Mouse (Mus musculus): Measurements from ENCODE around the gene Alox5ap. TPM values are rescaled to one million over a fixed set of nuclear protein-coding genes. Genes with fewer than 3 reads are reported as not detected.
A peak's percentile ranks its signal among the peaks of the same experiment; 100 is the strongest.

Gene Alox5ap
- polyA plus RNA-seq (2017; shearing (Covaris generic)) = 1 to 10 TPM; 2.1 to 2.5 TPM

DNA sequence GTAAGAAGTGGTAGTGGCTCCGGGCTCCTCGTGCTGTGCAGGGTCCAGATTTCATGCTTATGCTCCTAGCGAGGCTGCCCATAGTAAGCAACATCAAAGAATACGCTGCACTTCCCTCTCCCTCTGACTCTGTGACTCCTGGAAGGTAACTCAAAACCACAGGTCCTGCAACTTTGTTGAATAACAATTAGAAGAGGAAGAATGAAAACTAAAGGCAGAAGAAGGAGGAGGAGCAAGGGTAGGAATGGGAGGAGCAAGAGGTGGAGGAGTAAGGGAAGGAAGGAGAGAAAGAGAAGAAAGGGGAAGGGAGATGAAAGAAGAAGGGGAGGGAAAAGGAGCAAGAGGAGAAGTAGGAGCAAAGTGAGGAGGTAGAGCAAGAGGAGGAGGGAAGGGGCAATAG, at the start of gene Alox5ap:
Gene Alox5ap (plus strand): TSS at position 363 of the 400 bp plus-strand sequence.
- ATAC-seq = no peak

DNA sequence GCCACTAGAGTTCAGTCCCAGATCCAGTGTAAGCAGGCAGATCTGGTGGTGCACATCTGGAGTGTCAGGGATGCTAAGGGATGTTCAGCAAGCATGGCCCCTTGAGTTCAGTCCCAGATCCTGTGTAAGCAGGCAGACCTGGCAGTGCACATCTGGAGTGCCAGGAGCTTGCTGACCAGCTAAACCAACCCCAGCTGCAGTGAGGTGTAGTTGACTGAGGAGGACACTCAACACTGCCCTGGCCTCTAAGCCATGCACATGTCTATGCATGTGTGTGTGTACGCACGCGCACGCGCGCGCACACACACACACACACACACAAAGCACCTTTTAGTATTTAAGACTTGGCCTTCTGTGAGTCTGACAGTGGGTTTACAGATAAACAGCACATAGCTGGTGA, 49.0 kb upstream of the Alox5ap start:
- no peak for ATAC-seq

DNA sequence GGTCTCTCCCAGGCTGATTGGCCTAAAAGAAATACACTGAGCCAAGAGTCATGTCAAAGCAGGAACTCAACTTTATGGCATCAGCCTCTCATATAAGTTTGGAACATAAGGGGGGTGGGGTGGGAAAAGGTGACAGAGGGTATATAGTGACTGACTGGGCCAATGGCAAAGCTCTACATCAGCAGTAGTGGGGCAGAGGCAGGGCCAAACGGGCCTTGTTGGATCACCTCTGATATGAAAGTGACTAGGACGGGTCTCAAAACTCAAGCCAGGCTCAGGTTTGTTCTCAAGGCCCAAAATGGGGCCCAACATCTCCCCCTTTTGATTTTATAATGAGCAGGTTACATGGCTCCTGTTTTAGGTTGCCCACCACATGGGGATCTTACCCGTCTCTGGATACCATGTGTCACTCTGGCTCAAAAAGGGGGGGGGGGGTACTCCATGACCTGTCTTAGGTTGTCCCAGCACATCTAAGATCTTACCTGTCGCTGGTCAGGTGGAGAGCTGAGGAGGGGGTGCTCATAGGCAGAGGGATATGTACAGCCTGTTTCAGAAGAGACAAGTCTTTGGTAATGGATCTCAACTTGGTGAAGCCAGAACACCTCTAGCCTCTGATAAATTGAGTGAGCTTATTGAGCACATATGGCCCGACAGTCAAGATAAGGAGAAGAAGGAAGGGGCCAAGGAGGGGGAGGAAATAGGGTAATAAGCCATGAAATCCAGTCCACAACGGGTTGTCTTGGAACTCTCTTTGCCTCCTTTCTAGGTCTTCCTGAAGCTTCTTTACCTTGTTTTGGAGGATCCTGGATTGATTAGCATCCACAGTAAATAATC, 46.8 kb upstream of the Alox5ap start:
- no peak for ATAC-seq

DNA sequence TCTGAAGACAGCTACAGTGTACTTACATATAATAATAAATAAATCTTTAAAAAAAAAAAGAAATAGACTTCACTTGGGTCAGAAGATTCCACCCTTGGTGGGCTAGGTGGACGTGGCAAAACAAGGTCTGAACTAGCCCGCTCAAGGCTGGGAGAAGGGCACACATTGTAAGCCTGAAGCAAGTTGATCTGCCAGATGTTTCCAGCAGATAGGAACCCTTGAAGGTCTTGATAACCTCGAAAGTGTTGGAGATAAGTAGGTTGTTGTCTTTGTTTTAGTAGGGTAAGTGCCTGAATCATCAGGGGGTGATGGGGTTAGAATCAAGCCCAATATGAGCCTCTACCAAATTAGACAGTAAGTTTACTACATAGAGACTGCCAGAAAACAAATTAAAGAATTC, 45.1 kb upstream of the Alox5ap start:
- no peak for ATAC-seq

DNA sequence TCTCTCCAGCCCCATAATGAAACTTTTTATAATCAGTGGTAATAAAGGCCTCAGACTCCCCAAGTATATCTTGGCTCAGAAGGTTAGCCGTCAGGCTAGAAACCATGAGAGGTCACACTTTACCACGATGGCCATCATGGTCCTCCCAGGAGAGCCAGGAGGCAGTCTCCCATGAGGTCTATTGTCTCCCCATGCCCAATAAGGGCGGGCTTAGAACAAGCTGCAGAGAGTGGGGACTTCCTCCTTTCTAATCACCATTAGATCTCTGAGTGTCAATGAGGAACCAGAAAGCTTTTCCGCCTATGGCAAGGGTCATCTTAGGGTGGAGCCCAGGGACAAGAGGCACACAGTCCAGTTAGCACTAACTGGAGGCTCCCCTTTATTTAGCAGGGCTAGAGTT, 43.2 kb upstream of the Alox5ap start:
- ATAC-seq = no peak

DNA sequence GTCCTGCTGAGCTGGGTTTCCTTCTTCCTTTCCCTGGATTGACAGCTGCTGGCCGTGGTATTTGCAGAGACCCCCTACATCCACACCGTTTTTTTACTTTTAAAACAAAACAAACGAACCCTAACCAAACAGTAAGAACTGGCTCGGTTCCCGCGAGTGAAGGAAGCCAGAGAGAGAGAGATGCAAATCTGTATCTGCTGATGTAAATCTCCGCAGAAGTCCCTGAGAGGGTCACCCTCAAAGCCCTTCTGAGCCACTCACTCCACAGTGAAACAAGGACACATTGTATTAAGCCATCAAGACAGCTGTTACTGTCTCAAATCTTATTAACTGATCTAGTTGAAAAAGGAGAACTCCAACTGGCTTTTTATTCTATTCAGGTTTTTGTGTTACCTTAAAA, 39.9 kb upstream of the Alox5ap start:
- no peak for ATAC-seq

DNA sequence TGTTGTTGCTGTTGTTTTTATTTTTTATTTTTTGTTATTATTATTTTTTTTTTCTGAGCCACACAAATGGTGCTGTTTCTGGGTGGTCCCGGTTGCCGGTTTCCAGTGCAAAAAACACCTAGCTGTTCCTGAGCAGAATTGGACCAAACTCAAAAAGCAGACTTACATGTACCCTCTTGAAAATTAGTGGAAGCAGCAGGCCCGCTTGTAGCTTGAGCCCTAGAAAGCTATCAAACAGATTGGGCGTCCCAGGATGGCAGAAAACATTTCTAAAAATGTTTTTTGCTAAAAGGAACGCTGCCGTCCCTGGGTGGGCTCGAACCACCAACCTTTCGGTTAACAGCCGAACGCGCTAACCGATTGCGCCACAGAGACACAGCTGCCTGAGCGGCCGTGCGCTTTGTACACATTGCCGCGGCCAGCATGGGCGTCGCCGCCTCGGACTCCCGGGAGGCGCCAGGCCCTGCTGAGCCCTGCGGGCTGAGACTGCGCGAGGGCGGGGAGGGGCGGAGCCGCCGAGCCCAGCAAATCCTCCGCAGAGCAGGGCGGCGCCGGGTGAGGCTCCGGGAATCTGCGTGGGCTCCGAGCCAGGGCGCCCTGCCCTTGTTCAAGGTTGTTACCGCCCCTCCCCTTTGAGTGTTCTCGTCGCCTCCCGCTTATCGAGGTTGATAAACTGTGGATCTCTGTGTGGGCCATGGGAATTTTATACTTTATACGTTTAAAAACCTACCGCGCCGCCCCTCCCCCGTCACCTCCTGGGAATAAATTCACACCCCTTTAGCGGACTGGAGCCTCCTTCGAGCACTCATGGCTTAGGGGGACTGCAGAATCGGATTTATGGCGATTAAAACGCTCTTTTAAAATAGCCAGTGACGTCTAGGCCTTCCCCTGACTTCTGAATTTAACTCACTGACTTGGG, 35.6 kb upstream of the Alox5ap start:
- ATAC-seq = peak; percentile 98

DNA sequence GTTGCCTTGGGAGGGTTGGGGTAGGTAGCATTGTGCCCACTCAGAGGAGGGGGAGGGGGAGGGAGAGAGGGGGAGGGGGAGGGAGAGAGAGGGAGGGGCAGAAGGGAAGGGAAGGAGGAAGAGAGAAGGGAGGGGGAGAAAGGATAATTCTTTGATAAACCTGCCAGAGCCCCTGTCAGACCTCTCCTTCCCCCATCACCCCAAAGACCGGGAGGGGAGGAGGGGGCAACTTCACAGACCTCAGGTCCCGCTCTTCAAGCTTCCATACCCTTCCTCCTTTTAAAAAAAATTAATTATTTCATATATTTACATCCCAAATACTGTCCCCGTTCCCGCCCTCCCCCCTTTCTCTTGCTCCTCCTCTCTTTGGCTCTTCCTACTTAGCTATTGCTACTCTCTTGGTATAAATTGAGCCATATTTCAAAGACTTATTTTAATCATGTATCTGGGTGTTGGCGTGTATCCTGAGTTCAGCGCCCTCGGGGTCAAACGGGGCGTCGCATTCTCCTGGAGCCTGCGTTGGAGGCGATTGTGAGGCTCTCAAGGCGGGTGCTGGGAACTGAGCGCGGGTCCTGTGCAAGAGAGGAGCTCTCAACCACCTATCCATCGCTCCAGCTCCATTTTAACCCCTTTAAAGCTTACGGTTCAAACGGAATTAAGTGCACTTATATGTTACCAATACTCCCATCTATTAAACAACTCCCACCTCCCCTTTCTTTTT, 34.8 kb upstream of the Alox5ap start:
- ATAC-seq = no peak

DNA sequence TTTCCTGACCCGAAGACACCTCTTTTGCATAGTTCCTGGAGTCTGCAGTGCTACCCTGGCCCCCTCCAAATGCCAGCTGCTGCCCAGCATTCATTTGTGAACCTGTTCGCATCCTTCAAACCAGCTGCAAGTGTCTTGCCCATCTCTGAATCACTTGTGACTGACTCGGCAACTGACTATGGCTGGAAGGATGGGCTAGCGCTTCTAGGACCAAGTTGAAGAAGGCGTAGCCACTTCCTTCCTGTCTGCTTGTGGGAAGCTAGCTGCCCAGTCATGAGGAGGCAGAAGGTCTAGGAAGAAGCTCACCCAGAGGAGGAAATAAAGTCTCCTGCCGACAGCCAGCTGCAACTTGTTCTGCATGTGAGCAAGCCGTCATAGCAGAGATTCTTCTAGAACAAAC, 29.6 kb upstream of the Alox5ap start:
- ATAC-seq = peak; percentile 82

DNA sequence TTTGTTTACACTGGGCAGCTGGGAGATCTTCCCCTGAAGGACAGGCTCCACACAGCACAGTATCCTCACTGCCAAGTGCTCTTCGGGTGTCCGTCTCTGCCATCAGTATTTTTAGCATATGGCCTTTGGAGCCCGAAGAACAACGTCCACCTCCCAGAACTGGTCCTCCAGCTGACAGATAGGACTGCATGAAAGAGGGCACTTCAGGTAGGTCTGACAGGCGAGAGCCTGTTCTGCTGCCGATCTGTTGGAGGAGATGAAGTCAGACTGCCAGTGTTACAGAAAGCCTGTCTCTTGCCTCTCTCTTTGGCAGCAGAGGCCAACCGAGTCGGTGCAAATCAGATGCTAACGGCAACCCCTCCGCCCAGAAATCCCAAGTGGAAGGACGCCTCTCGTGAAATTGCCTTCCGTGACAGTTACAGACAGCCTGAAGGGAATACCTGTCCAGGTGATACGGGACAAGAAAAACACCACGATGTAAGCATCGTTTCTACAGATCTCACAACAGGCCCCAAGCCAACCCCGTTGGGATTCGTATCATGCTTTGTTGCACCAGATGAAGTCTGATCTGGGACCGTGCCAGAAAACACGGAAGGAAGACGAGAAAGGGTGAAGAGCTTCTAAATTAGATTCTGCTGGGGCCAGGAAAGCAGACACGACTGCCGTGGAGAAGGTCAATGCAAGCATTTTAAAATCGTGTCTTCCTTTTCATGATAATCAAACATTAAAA, 27.2 kb upstream of the Alox5ap start:
- ATAC-seq = no peak

DNA sequence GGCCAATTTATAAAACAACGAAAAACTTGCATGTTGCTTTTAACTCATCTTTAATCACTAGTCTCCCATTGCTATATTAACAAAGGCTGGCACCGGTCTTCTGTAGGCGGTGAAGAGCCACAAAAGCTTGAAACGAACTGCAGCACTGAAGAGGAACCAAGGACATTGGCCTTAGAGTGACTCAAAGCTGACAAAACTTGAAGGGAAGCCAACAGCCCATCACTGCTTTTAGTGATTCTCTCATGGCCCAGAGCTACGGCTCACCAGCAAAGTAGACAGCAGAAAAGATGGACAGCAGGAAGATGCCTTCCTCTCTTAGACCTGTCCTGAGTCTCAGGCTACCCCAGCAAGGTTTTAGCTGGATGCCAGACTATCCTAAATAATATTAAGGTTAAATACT, 22.1 kb upstream of the Alox5ap start:
- no peak for ATAC-seq

DNA sequence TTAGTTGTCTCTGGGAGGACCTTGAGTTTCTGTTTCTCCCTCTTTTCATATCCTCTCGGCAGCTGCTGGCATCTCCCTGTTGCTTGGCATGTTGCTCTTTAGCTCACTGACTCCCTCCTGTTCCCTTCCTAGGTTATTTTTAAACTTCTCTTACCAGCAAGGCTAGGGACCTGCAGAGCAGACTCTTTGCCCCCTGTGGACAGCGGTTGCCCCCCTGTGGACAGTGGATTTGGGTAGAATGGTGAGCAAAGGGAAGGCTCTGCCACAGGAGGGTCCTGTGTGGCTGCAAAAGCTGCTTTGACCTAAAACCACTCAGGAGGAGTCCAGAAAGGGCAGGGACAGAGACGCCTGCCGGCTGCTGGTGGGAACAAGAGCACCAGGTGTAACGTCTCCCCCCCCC, 21.5 kb upstream of the Alox5ap start:
- no peak for ATAC-seq

DNA sequence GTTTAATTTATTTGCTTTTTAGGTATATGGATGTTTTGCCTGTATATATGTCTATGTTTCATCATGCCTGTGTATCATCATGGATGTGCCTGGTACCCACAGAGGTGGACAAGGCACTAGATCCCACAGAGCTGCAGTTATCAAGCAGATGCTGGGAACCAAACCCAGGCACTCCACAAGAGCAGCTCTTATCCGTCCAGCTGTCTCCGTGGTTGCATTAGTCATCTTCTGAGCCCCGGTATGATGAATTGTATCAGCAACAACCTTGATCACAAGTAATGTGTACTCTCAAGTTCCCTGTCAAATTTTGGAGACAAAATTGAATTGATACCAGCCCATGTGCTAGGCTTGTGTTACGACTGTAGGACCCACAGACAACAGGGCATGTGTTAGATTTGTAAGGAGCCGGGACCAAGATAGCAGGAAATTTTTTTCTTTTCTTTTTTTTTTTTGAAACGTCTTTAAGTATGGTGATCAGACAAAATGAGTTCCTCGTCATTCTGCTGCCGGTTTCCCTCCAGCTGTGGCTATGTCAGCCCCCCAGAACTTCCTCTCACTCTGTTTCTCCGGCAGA, 19.1 kb upstream of the Alox5ap start:
- peak; percentile 10 for ATAC-seq

DNA sequence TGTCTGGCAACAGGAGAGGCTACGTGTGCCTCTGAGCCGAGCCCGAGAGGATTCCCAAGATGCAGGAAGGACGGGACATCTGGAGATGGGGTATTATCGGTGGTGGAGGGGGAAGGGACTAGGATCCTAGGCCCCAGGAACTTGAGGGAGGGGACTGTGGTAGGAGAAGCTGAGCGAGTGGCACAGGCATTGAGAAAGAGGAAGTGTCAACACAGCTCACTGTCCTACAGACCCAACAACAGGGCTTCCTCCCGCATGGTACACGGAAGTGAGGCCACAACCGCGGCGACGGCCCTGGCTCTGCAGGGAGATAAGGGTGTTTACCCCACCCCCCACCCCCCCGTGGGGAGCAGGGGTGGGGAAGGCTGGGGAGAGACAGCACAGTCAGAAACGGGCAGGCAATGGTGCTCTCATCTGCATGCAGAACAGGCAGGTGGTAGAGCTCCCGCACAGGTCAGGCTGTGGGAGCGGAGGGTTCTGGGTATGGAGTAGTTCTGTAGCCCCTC, 18.5 kb upstream of the Alox5ap start:
- peak; percentile 98 for ATAC-seq

DNA sequence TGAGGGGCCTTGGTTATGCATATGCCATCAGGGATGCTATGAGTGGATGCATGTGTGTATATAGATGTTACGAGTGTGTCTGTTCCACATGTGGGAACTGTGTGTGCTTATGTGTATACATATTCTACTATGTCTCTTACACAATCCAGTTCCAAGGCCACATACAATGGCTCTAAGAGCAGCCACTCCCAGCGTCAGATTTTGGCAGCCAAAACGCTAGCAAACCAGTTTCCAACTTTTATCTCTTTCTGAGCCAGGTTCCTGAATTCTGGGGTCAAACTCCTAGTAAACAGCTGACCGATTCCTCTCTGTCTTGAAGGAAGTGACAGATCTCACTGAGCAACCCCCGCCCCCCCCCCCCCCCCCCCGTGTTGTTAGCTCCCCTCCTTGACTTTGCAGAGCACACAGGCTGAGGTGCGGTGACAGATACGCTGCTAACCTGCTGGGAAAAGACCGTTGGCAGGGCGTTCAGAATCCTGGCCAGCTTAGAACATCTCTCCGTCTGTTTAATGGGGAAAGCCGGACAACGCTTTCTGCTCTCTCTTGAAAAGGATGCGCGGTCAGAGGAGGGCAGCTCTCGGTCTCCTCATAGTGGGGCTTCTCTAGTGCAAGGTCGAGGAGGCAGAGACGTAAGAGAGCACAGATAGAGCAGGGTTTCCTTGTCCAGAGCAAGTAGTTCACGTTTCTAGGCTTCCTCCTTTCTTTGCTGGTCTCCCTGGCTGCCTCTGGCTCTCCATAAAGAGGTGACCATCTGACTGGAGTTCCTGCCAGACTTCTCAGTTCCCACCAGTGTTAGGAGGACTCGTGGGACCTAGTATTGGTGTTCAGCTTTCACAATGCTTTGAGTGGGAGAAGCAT, 17.3 kb upstream of the Alox5ap start:
- no peak for ATAC-seq

DNA sequence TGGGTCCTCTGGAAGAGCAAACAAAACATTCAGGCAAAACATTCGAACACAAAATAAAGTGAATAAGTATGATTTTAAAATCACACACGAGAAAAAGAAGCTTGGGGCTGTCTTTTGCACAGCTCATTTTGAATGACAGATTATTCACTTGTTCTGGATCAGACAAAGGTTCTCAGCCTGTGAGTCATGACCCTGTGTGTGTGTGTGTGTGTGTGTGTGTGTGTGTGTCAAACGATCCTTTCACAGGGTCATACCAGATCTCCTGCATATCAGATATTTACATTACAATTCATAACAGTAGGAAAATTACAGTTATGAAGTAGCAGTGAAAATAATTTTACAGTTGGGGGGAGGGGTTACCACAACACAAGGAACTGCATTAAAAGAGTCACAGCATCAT, 12.3 kb upstream of the Alox5ap start:
- ATAC-seq = no peak

DNA sequence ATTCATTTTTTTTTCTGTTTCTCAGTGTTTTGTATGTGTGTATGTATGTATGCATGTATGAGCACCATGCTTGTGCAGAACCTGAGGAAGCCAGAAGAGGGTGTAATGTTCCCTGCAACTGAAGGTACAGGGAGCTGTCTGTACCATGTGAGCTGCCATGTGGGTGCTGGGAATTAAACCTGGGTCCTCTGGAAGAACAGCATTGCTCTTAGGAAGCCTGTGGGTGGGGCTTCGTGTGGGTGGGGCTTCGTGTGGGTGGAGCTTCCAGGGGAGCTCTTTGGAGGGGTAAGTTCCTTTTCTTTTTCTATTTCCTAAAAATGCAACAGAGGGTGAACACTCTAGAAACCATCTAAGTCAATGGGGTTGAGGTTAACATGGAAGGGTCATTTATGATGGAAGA, 11.1 kb upstream of the Alox5ap start:
- no peak for ATAC-seq

DNA sequence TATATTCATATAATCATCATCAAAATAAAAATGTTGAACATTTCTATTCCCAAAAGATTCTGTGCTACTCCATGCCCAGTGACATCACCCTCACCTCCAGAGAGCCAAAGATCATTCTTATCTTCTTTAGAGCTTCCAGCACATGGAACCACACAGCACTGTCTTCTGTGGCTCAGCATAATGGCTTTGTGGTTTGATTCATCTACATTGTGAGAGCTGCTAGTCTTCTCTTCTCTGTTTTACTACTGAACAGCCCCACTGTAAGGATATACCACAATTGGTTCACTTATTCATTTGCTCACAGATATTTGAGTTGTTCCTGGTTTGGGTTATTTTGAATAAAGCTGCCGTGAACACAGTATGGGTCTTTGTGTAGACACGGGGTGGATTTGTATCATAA, 9.0 kb upstream of the Alox5ap start:
- ATAC-seq = no peak

DNA sequence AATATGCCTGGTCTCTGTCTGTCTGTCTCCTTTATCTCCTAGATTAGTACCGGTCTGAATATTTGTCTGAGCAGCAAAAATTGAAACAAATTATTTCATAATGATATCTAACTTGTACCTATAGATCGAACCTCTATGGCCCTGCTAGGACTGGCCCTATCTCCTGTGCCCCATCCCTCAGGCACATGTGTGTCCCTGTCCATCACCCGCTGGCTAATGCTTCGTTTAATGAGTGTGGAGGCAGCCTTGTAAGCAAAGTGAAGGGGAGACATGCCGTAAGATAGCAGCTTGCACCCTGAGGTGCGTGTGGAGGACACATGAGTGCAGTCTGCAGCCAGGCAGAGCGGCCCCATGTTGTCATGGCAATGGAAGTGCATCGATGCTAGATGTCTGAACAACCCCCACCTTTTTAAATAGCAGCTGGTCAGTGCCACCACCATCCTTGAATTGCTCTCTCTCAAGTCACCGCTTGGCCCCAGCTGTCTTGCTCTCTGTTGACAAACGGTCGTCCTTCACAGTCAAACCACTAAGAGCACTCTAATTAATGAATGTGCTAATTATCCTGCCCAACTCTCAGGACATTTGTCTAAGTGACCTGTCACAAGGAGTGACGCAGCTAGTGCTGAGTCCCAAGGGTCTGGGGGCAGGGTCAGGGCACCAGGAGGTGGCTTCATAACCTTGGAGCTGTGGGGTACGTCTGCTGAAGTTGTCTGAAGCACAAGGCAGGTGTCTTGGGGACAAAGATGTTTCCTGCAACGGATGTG, 6.9 kb upstream of the Alox5ap start:
- ATAC-seq = no peak

DNA sequence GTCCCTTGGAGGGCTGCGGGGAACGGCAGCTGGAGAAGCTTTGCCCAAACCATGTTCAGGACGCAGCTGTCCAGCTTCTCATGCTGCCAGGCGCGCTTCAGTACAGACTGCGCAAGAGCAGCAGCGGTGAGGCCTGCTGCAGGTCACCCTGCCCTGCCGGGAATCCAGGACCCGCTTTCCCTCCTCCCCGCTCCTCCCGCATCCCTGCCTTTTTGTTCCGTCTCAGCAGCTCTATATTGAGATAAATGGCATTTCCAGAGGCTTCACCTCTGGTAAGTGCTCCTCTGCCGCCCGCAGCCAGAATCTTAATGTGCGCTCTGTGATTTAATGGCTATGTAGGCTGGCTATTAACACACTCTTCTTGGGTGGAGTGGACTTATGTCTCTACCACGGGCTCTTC, 5.5 kb upstream of the Alox5ap start:
- ATAC-seq = no peak

Data from CD4-positive, CD25-positive, alpha-beta regulatory T cell, adult 4 months (primary cell).